Mouse (Mus musculus): ENCODE data around the gene Lima1. TPM values are rescaled to one million over a fixed set of nuclear protein-coding genes. Genes with fewer than 3 reads are reported as not detected.

Gene Lima1
- 38.1 TPM for polyA plus RNA-seq (2014; fragmentation: Illumina TruSeq; extraction: RNeasy Lipid Tissue Mini Kit (QIAGEN cat#74804))

GRCm38 (mm10) chr15:99875334-99875869 is at the start of gene Lima1:
Gene Lima1, minus strand, starts transcription at chr15:99875456.

DNA sequence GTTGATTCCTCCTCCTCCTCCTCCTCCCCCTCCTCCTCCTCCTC is 102.6 kb downstream of the Lima1 start, which contains the start of gene Cers5:
Gene Cers5, minus strand, starts transcription at position 5 of the 44 bp plus-strand sequence.

Other genes with a start within 250 kb of the Lima1 start
- gene Racgap1, start 223.8 kb downstream of the Lima1 start, polyA plus RNA-seq (2014; fragmentation: Illumina TruSeq; extraction: RNeasy Lipid Tissue Mini Kit (QIAGEN cat#74804)), result 38.7 TPM
- gene Asic1, start 205.1 kb downstream of the Lima1 start, polyA plus RNA-seq (2014; fragmentation: Illumina TruSeq; extraction: RNeasy Lipid Tissue Mini Kit (QIAGEN cat#74804)), result not detected
- gene Smarcd1, start 173.3 kb downstream of the Lima1 start, polyA plus RNA-seq (2014; fragmentation: Illumina TruSeq; extraction: RNeasy Lipid Tissue Mini Kit (QIAGEN cat#74804)), result 15.0 TPM
- not detected for gene Gm17349, start 170.0 kb downstream of the Lima1 start, polyA plus RNA-seq (2014; fragmentation: Illumina TruSeq; extraction: RNeasy Lipid Tissue Mini Kit (QIAGEN cat#74804))
- 0.40 TPM for gene Gpd1, start 157.9 kb downstream of the Lima1 start, polyA plus RNA-seq (2014; fragmentation: Illumina TruSeq; extraction: RNeasy Lipid Tissue Mini Kit (QIAGEN cat#74804))
- 17.2 TPM for gene Cox14, start 149.8 kb downstream of the Lima1 start, polyA plus RNA-seq (2014; fragmentation: Illumina TruSeq; extraction: RNeasy Lipid Tissue Mini Kit (QIAGEN cat#74804))
- 110 TPM for gene Cers5, start 102.6 kb downstream of the Lima1 start, polyA plus RNA-seq (2014; fragmentation: Illumina TruSeq; extraction: RNeasy Lipid Tissue Mini Kit (QIAGEN cat#74804))
- gene Fam186a, start 91.6 kb upstream of the Lima1 start, polyA plus RNA-seq (2014; fragmentation: Illumina TruSeq; extraction: RNeasy Lipid Tissue Mini Kit (QIAGEN cat#74804)), result 0.06 TPM
- 160 TPM for gene Larp4, start 94.6 kb upstream of the Lima1 start, polyA plus RNA-seq (2014; fragmentation: Illumina TruSeq; extraction: RNeasy Lipid Tissue Mini Kit (QIAGEN cat#74804))
- gene Dip2b, start 163.2 kb upstream of the Lima1 start, polyA plus RNA-seq (2014; fragmentation: Illumina TruSeq; extraction: RNeasy Lipid Tissue Mini Kit (QIAGEN cat#74804)), result 6.0 TPM